Mouse (Mus musculus) T-helper 1 cell (primary cell): Measurements from ENCODE around the gene Zbed4.
"Not testable (repeated sequence)": the region's sequence is repeated elsewhere in the genome, so short reads cannot be mapped to it uniquely, and the experiment has no call there.

Experiments
- in situ Hi-C: fragments of 300-600 bp; cut with MboI, MseI; formaldehyde crosslinking; loops from one replicate; pipeline ENCODE4 v1.15.1; 2025; ENCODE audit warnings: high pct_unique_total_duplicates

The Zbed4 gene

DNA sequence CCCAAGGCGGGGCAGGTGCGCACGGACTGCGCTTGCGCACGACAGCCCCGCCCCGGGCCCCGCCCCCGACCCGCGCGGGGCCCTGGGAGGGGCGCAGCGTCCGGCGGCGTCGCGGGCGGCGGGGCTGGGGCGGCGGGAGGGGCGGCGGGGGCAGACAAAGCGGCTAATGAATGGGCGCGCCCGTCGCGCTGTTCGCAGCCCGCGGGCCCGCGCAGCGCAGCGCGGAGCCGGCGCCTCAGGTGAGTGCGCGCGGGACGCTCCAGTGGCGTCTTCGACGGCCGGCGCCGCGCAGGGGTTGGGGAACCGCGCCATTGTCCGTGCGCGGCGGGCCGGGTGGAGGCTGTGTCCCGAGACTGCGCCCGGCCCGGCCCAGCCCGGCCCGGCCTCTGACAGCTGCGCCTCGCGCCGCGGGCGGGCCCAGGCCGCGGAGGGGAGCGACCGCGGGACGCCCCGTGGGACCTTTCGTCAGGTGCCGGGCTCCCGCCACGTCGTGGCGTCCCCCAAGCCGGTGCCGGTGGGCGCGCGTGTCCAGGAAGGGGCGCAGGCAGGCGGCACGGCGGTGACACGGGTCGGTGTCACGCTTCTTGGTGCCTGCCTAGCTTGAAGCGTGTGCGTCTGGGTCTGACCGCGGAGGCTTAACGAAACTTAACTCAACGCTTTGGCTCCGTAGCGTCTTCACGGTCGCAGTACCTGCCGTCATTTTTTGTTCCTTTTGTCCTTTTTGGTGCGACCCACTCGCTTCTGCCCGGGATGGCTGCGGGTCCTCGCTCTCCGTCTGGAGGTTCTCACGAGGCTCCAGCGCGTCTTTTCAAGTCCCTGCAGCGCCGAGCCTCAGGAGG is at the start of gene Zbed4:
TSS of gene Zbed4 (plus strand) at position 97 of the 839 bp plus-strand sequence.
- in situ Hi-C loops, result no loop called here

DNA sequence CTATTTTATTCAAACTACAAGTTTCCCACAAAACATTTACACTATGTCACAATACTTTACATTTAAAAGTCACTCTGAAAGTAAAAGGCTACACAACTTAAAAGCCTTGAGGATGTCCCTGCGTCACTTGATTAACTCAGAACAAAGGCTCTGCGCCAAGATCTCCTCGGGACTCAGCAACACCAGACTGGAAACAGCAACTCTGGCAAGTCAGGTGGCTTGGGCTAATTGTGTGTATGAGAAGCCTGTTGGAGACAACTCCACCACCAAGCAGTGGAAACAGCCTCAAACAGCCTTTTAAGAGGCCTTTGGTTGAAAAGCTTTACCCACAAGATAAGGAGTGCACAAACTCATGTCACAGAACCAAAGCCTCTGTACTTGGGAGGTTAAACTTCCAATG is 49.0 kb upstream of the Zbed4 start:
- in situ Hi-C loops, result no loop called here

DNA sequence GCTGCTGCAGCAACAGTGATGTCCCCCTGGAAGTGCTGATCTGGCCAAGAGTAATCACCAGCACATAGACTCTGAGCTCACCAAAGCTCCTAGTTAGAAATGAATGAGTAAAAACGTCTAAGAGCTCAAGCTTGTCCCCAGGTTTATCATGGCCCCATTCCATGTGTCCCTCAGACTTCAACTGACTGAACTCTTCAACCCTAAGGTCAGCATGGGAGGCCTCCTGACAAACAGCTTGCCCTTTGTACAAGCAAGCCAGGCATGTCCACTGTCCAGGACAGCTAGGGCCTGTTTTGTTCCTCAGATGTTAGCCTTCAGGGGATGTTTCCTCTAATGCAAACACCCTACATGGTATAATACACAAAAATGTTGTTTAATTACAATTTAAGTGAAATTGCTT is 47.2 kb upstream of the Zbed4 start:
- in situ Hi-C loops, result no loop called here

DNA sequence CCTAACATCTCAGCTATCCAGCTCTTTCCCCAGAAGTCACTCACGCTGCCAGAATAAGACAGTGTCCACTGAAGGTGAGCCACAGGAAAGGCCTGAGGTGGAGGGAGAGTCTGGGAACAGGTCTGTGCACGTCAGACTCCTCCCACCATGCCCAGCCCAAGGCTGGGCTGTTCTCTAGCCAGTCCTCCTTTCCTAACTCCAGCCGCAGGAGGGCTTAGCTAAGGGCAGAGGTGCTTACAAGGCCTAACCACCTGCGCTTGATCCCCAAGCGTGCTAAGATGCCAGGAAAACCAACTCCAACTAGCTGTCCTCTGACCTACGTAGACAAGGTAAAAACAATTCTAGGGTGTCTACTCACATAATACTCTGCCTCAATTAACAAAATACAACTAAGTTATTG is 45.1 kb upstream of the Zbed4 start:
- in situ Hi-C loops, result no loop called here

DNA sequence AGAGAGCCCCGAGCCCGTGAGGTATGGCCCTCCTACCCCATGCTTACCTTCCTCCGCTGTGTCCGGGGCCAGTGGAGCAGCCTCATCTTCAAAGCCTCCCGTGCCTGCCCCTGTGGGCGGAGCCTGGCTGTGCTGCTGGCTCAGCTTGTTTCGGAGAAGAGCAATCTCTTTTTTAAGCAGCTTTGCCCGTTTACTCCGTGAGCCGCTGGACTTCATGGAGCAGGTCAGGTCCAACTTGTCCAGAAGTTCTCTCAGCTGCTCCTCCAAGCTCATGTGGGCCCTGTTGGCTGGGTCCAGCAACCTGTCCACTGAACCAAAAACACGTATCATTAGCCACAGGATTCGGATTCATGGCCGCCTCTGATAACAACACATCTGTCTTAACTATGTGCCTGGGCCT is 44.5 kb upstream of the Zbed4 start:
- in situ Hi-C loops, result not testable (repeated sequence)

DNA sequence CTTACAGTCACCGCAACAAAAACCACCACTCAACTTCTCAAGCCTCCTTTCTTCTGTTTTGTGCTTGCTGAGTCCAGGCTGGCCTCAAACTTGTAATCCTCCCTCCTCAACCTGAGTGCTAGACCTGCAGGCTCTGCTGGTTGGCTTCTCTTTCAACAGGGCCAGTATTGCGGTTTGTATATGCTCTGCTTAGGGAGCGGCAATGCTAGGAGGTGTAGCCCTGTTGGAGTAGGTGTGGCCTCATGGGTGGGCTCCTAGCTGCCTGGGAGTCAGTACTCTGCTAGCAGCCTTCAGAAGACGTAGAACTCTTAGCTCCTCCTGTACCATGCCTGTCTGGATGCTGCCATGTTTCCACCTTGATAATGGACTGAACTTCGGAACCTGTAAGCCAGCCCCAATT is 43.3 kb upstream of the Zbed4 start:
- in situ Hi-C loops, result no loop called here

DNA sequence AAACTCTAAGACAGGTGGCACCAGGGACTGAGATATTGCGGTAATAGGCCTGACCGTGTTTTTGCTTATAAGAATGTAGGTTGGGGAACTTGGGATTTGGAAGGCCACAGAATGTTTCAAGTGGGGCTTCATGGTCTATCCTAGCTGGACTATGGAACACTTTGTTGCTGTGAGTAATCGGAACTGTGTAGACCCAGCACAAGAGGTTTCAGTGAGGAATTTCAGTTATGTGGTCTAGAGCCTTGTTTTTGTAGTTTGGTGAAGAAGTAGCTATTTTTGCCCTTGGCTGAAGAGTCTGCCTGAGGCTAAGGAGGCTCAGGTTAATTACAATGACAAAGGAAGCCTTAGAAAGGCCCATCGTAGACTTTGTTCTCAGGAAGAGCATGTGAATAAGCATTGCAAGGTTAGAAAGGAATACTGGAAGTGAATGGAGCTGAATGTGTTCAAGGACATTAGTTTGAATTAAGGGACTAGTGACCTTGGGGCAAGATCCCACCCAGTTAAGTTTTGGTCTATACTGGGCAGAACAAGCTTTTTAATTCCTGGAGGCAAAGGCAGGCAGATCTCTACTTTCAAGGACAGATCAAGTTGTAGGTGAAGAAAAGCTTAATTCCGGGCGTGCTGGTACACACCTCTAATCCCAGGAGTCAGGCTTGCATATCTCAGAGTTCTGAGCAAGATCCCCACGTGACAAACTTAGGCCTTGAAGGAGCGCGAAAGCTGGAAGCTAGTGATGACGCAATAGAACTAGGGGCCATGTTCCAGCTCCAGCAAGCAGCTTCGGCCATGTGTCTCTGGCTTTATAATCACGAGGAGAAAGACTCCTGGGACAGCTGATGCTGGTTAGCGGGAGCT is 42.6 kb upstream of the Zbed4 start:
- in situ Hi-C loops, result no loop called here

DNA sequence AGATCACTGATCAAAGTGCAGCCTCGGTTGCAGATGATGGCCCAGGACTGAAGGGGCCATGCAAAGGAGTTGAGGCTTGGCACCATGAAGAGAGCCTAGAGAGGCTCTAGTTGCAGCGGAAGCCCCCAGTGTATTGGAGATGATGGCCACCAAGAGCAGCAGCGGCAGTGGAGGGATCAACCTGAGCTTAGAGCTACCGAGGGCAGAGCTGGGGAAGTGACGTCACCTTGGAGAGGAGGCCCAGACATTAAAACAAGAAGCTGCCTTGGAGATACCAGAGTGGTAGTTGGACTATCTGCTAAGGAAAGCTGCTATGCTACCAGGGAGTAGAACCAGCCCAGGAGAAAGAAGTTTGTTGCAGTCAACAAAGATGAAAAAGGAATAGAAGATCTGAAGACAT is 41.6 kb upstream of the Zbed4 start:
- in situ Hi-C loops, result no loop called here

DNA sequence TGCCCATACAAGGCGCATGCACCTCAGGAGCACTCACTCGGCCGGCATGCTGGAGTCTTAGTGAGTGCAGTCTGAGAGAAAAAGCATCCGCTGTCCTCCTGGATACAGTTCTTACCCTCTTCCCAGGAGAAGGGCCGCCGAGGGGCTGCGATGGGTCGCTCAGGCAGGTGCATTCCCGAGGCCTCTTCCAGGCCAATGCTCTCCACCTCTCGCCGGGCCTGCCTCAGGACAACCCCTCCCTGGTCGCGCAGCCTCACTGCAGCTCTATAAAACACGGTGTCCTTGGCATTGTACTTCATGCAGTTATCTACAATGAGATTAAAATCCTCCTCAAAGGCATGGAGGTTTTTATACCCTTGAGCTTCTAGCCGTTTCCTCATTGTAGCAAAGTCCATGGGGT is 39.0 kb upstream of the Zbed4 start:
- in situ Hi-C loops, result no loop called here

DNA sequence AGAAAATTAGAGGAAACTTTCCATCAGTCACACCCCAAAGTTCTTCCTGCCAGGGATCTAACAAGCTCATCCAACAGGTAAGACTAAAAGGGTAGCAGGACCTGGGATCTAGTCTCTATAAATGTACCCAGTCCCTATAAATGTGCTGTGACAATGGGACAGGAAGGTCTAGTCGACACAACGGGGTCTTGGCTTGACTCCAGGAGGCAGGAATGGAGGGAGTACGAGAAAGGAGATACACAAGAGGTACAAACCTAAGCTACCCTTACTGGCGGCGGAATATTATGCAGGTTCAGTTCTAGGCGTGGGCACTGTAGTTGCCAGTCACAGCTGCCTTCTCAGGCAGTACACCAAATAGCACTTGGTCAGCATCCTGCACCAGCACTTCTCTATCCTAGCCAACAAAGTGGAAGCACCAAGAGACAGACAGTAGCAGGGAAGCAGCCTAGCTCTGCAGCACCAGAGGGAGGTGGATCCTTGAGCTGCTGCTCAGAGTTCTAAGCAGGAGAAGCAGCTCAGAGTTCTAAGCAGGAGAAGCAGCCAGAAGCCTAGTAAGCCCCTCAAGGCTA is 37.4 kb upstream of the Zbed4 start:
- in situ Hi-C loops, result no loop called here

DNA sequence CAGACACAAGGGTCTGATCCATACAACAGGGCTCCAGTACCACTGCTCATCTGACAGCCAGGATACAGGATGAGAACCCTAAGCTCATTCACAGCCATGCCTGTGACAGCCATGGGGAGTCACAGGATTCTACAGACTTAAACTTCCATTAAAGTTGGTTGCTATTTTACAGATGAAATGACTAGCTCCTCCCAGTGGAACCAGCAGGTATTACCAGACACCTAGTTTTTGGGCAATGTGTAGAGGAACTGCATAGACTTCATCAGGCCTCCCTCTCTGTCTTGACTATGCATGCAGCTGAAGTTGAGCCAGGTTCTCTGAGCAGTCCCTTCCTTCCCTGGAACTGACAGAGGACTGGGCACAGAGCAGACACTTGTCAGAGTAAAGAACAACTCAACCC is 35.1 kb upstream of the Zbed4 start:
- in situ Hi-C loops, result no loop called here

DNA sequence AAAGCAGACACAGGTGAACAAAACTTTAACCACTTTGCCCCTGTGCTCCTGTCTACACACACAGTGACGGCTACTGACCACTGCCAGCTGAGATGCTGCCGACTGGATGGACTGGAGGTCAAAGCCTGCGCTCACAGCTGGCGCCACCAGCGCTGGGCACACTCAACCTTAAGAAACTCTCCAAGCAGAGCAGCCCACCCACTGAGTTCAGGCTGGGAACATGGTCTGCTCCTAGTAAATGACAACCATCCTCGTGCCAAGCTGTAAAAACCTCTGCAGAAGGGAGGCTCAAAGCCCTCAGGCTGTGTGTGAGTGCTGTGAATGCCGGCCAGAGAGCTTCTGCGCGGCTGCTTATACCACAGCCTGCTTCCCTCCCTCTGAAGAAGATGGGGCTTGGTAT is 34.2 kb upstream of the Zbed4 start:
- in situ Hi-C loops, result no loop called here

DNA sequence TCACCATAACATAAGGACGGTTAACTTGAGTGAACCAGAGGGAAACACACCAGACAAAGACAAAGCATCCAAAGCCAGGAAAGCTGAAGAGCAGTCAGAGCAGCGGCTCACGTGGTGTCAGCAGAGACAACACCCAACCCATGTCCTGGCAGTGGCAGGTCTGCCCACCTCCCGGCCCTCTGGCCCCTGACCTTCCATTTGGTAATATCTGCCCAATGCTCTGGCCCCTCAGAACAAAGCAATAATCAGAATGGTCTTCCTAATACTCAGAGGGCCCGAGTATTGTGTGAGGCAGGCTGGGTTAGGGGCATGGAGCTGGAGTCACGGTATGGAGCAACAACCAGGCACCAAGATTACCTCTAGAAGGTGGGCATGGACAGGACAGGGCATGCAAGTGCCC is 28.3 kb upstream of the Zbed4 start:
- in situ Hi-C loops, result no loop called here

DNA sequence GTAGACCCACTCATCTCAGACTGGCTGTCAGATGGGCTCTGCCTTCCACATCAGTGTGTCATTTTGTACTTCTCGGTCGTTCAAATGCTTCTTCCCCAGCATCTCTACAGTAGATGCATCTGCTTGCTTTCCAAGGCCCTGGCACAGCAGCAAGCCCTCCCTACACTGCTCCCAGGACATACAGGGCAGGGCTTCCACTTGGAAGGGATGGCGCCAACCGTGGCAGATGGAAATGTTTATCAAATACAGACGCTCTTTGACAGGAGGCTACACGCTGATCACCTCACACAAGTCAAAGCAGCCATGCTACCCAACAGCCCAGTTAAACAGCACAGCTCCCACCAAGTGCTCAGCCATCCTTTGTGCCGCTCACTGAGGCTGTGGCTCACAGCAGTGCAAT is 27.1 kb upstream of the Zbed4 start:
- in situ Hi-C loops, result no loop called here

DNA sequence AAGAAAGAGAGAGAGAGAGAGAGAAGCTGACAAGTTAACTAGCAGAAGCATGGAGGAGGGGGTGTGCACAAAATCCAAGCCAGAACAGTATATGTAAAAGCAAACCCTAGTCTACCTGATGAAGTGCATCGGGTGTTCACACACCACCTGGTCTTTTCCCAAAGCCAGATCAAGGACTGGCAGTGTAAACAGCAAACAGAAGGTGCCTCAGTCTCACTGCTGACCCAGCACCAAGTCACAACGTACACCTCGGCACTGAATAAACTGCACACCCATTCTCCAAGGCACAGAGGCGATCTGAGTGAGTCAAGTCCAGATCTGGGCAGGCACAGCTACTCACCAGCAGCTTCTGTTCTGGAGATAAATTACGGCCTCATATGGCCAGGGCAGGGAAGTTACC is 26.4 kb upstream of the Zbed4 start:
- in situ Hi-C loops, result no loop called here

DNA sequence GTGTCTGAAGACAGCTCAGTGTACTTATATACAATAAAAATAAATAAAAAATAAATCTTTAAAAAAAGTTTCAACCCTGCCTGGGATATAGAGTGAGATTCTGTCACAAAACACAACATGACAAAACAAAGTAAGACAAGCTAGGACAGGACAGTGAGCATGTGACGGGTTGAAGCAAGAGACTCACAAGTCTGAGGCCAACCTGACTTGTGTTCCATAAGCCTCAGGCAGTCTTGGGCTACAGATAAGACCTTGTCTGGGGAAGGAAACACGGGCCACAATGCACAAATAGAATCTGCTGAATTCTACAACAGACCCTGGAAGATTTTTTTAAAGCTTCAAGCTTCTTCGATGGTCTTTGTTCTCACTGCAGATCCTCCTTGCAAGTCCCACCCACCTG is 24.3 kb upstream of the Zbed4 start:
- in situ Hi-C loops, result no loop called here

DNA sequence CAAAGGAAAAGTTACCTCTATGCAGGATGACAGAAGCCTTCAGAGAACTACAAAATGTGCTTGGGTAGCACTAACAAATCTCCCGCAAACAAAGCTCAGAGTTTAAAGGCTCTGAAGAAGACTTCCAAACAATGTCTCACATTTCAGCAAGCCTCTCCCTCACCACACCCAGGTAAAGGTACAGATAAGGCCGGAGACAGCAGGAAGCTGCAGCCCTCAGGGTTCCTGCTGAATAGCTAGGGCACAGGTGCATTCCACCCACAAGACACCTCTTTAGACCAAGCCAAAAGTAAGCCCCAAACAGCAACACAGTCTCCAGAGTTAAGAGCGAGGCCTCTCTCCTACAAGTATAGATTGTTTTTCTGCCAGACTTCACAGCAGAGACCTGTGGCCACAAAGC is 20.7 kb upstream of the Zbed4 start:
- in situ Hi-C loops, result no loop called here

DNA sequence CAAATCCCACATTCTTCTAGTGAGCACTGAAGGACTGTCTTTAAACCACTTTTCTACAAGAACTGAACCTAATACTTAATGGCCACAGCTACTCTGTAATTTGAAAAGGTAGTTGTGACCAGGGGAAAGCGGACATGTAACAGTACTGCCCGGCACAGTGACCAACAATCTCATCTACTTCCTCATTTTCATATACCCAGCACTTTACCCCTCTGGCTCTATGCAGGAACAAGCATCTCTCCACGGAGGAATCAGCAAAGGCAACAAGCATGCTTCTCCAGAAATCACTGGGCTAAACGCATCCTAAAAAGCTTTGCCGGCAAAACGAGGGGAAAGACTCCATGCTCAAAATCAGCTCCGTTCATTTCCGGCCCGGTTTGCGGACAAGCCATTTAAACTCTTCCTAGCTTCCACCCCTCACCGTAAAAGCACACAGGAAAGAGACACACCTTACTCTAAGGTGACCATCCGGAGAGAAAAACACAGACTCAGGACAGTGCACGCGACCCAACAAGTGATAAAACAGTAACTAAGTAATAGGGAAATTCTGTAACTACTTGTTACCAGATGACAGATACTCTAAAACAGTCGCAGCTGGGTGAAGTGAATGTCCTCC is 18.9 kb upstream of the Zbed4 start:
- in situ Hi-C loops, result no loop called here

DNA sequence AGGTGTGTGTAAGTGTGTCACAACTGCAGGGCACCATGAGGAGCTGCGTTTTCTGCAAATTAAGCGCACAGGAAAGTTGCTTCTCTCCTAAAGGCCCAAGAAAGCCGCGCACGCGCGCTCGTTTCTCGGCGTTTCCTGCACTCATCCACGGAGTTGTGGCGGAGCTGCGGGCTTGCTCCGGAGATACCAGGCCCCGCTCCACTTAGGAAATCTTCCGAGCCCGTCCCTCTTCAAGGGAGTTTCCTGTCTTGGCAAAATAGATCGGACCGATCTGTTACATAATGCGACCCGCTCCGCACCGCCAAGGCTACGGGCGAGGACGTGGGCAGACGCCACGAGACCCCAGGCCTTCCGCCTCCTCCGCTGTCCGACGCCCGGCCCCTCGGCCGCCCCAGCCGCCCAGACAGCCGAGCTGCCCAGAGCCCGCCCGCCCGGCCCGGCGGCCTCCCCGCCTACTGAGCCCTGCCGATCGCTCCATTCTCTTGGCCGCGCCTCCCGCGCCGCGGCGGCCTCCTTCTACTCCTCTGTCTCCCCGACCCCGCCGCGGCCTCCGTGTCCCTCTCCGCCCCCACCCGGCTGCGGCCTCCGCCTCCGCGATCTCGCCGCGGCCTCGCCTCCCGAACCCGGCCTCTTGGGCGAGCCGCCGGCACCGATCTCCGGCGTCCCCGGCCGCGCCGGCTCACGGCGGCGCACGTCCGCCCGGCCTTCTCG is 18.3 kb upstream of the Zbed4 start:
- in situ Hi-C loops, result no loop called here

DNA sequence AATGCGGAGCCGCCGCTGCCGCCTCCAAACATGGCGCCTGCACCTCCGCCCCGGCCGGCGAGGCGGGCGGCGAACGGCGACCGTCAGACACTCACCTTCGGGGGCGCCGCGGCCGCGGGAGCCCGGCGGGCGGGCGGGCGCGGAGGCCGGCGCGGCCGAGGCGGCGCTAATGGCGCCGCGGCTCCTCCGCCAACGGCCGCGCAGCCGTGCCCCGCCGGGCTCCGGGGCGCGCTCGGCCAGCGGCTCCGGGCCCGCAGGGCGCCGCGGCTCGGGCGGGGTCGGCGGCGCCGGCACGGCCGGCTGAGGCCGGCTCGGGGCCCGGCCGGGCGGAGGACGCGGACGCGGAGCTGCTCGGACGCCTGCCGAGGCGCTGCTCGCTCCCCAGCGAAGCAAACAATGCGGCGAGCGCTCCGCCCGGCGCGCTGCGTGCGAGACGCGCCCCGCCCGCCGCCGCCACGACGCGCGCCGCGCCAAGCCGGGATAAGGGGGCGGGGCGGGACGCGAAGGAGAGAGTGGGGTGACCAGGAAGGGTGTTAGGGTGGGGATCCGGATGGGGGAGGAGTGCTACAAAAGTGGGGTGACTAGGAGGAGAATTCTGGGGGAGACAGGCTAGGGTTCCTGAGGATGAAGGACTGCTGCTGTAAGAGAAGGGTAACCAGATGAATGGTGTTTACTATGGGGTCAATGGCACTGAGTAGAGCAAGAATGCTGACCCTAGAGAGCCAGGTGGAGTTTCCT is 17.5 kb upstream of the Zbed4 start, which contains the start of gene Brd1:
TSS of gene Brd1 (minus strand) at position 400 of the 738 bp plus-strand sequence.
- in situ Hi-C loops, result no loop called here

DNA sequence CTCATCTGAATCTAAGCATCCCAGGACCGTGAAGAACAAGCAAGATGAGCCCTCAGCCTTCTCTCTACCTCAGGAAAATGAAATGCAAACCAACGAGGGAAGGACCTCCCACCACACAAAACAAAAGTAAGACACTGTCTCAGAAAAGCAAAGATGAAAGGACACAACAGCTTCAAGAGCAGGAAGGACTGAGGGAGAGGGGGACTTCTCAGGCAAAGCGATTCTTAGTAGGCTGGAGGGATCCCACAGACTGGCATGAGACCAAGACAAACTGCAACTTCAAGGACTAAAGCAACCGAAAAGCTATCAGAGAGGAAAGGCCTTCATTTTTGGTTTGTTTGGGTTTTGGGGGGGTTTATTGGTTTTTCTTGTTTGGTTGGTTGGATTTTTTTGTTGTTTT is 15.3 kb upstream of the Zbed4 start:
- in situ Hi-C loops, result no loop called here
